Mouse (Mus musculus): ENCODE measurements around the gene Adamts4.
A peak's percentile ranks its signal among the peaks of the same experiment; 100 is the strongest.
"Not testable (repeated sequence)": the region's sequence is repeated elsewhere in the genome, so short reads cannot be mapped to it uniquely, and the experiment has no call there.

The Adamts4 gene

GRCm38 (mm10) chr1:171231844-171232243, 18.4 kb upstream of the Adamts4 start:
- DNase-seq (ENCODE audit: low spot score) = no peak

GRCm38 (mm10) chr1:171232348-171232747, 17.9 kb upstream of the Adamts4 start:
- DNase-seq (ENCODE audit: low spot score) = no peak

GRCm38 (mm10) chr1:171232800-171233730, 17.2 kb upstream of the Adamts4 start:
- no peak for DNase-seq (ENCODE audit: low spot score)

- no peak for DNase-seq (ENCODE audit: low spot score)
These were observed 16.1 kb upstream of the Adamts4 start, which contains the start of gene Fcer1g for GRCm38 (mm10) chr1:171234126-171234525. Fcer1g (minus strand) TSS chr1:171234365.

GRCm38 (mm10) chr1:171234538-171234937, 15.7 kb upstream of the Adamts4 start:
- DNase-seq (ENCODE audit: low spot score) = no peak

- no peak for DNase-seq (ENCODE audit: low spot score)
These were observed 14.4 kb upstream of the Adamts4 start for GRCm38 (mm10) chr1:171235791-171236190.

- no peak for DNase-seq (ENCODE audit: low spot score)
These were observed 12.8 kb upstream of the Adamts4 start for GRCm38 (mm10) chr1:171237438-171237837.

- no peak for DNase-seq (ENCODE audit: low spot score)
These were observed 11.8 kb upstream of the Adamts4 start for GRCm38 (mm10) chr1:171238463-171238862.

- no peak for DNase-seq (ENCODE audit: low spot score)
These were observed 10.1 kb upstream of the Adamts4 start for GRCm38 (mm10) chr1:171239992-171240744.

- no peak for DNase-seq (ENCODE audit: low spot score)
These were observed 9.3 kb upstream of the Adamts4 start for GRCm38 (mm10) chr1:171240911-171241310.

GRCm38 (mm10) chr1:171241952-171242351, 8.3 kb upstream of the Adamts4 start:
- DNase-seq (ENCODE audit: low spot score) = not testable (repeated sequence)

GRCm38 (mm10) chr1:171245353-171245752, 4.9 kb upstream of the Adamts4 start:
- no peak for DNase-seq (ENCODE audit: low spot score)

- peak; percentile 79 for DNase-seq (ENCODE audit: low spot score)
These were observed 3.3 kb upstream of the Adamts4 start for GRCm38 (mm10) chr1:171246709-171247452.

- no peak for DNase-seq (ENCODE audit: low spot score)
These were observed 2.8 kb upstream of the Adamts4 start for GRCm38 (mm10) chr1:171247453-171247841.

- DNase-seq (ENCODE audit: low spot score) = no peak
These were observed 2.3 kb upstream of the Adamts4 start for GRCm38 (mm10) chr1:171247916-171248315.

GRCm38 (mm10) chr1:171248386-171249226, 1.6 kb upstream of the Adamts4 start:
- no peak for DNase-seq (ENCODE audit: low spot score)

GRCm38 (mm10) chr1:171250680-171251593, 716 bp downstream of the Adamts4 start, which contains the start of gene Ndufs2:
Ndufs2 (minus strand) TSS chr1:171251388.
- DNase-seq (ENCODE audit: low spot score) = no peak

- DNase-seq (ENCODE audit: low spot score) = no peak
These were observed 1.5 kb downstream of the Adamts4 start for GRCm38 (mm10) chr1:171251594-171252324.

- no peak for DNase-seq (ENCODE audit: low spot score)
These were observed 2.2 kb downstream of the Adamts4 start for GRCm38 (mm10) chr1:171252415-171252814.
